Mouse (Mus musculus): Measurements from ENCODE around the gene March4. TPM values are rescaled to one million over a fixed set of nuclear protein-coding genes. Genes with fewer than 3 reads are reported as not detected.

March4 gene
- total RNA-seq, 2 experiments from 2014 or later = 0.04 to 0.16 TPM

DNA sequence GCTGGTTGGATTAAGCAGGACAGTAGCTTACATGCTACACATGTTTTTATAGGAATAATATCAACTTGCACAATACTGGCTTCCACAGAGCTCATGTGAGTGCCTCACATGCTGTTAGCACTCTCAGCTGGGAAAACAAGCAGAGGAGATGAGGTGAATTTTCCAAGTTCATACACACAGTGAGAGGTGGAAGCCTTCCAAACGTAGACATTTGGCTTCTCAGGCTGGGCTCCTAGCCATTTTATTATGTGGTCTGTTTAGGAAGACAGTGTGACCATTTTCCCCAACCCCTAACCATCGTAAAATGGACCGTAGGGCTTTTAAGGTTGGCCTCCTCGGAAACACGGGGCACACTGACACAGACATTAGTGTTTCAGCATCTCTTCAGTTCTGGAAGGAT, 126.8 kb downstream of the March4 start:
- intact Hi-C loops (cut with DNase I; ENCODE audit: low total_unique reads) = no loop called here
- no peak for DNase-seq

- DNase-seq = no peak
- intact Hi-C loops (cut with DNase I; ENCODE audit: low total_unique reads) = no loop called here
Measured at GRCm38 (mm10) chr1:72406505-72407079, 130.1 kb downstream of the March4 start.

DNA sequence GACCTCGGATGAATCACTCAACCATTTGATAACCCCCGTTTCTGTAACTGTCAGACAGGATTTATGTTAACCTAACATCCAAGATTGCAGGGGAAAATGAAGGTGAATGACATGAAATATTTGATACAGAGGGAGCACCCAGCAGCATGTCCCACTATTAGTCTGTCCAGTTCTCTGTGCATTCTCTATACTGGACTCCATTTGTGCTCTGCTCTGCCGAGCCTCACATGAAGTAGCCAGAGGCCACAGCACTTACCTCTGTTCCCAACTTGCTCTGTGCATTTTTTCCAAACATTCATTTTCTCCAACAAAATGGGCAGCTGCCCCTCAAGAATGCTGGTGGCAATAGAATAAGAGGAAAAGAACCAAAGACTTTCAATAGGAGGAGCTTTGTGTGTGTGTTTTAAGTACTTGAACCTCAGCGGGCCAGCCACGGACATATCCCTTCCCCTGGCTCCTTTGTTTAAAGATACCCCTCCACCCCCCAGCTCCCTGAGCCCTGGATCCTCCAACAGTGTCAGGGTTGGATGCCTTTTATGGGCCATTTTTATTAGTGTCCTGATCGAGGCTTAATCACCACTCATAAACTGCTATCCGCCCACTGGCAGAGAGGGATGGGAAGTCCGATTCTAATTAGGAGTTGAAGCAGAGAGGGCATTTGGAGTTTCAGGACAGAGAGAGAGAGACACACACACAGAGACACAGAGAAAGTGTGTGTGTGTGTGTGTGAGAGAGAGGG, 135.2 kb downstream of the March4 start:
- no peak for DNase-seq
- intact Hi-C loops (cut with DNase I; ENCODE audit: low total_unique reads) = no loop called here

GRCm38 (mm10) chr1:72400616-72401015, 136.1 kb downstream of the March4 start:
- DNase-seq = no peak
- intact Hi-C loops (cut with DNase I; ENCODE audit: low total_unique reads) = no loop called here

GRCm38 (mm10) chr1:72399720-72400401, 136.9 kb downstream of the March4 start:
- intact Hi-C loops (cut with DNase I; ENCODE audit: low total_unique reads) = no loop called here
- DNase-seq = no peak

DNA sequence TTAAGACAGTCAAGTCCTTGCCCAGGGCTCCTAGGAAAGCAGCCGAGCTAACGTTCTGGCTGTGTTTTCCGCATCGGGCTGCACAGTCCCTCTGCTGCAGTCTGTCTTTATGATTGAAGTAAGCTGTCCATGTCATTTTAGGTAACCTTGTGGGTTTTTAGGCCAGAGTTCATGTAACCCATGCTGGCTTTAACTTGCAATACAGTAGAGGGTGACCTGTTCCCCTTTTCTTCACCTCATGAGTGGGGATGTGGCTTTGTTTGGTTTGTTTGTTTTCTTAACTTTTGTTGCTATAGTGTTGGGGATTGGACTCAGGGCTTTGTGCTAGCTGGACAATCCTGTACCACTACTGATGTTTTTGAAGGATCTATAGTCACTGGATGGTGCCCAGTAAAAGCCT, 146.3 kb downstream of the March4 start:
- intact Hi-C loops (cut with DNase I; ENCODE audit: low total_unique reads) = no loop called here
- DNase-seq = no peak

- no peak for DNase-seq
- intact Hi-C loops (cut with DNase I; ENCODE audit: low total_unique reads) = no loop called here
Measured at GRCm38 (mm10) chr1:72383651-72384050, 153.1 kb downstream of the March4 start.

GRCm38 (mm10) chr1:72383056-72383455, 153.7 kb downstream of the March4 start:
- intact Hi-C loops (cut with DNase I; ENCODE audit: low total_unique reads) = no loop called here

GRCm38 (mm10) chr1:72380544-72380943, 156.2 kb downstream of the March4 start:
- DNase-seq = no peak
- intact Hi-C loops (cut with DNase I; ENCODE audit: low total_unique reads) = no loop called here

More at GRCm38 (mm10) chr1:72383056-72383455, 153.7 kb downstream of the March4 start:
- DNase-seq = no peak

- no peak for DNase-seq
- intact Hi-C loops (cut with DNase I; ENCODE audit: low total_unique reads) = no loop called here
Measured at GRCm38 (mm10) chr1:72379752-72380353, 156.9 kb downstream of the March4 start.

DNA sequence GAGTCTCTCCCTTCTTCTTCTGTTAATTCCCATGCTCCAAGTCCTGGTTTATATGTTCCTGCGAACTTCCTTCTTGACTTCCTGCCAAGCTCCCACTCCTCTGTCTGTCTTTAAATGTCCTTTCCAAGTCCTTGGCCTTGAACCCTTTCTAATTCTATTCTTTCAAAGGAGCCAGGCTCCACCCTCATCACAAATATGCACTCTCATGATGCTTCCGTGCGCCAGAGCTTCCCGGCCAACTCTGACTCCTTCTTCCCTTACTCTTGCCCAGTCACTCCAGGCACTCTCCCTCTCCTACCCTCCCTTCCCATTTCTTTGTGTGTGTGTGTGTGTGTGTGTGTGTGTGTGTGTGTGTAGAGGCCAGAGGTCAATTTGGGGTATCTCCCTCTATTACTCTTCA, 158.6 kb downstream of the March4 start:
- DNase-seq = no peak
- intact Hi-C loops (cut with DNase I; ENCODE audit: low total_unique reads) = no loop called here

Other genes with a start within 250 kb of the March4 start
- 10 to 100 TPM; 19.3 to 20.9 TPM for gene Xrcc5, start 229.5 kb downstream of the March4 start, total RNA-seq (2021)
- 10 to 100 TPM; 16.7 TPM for gene Smarcal1, start 46.3 kb upstream of the March4 start, total RNA-seq (2021)
- not detected for gene Ankar, start 163.6 kb upstream of the March4 start, total RNA-seq (2021)
- 100 to 1,000 TPM; 731 to 785 TPM for gene Rpl37a, start 174.4 kb upstream of the March4 start, total RNA-seq (2021)